18 mouse cellular contexts compared by ENCODE assay signal in the genomic region with DNA sequence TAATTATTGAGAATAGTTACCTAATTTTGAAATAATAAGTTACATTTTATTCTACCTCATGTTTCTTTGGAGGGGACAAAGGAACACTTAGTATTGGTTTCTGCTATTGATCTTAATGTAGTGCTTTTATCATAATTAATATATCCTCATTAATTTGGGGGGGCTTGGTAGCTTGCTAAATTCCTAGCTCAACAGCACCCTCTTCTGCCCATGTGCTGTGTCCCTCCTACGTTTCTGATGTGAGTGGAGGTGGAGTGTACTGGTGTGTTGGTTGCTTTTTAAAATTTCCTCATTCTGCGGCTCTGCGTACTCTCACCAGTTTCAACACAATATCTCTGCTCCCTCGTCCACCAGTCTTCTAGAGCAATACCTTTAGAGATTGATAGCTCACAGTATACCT.
DNase-seq lines count a peak whose midpoint lies in the region; ATAC-seq and TF ChIP-seq lines count a peak whose summit lies in the region.
"Had no signal": no experiment of that assay in that cellular context is flagged by ENCODE, and none has a peak within 500 bp of the region (broad histone marks: within the 10 kb centered on the region; RNA-seq: fewer than 3 reads in every experiment).

No protein-coding gene starts in this region.

- H3K9ac ChIP-seq in forebrain, postnatal 0 days, result no peak overlapping the region
- no peak overlapping the region for H3K9ac ChIP-seq in forebrain, embryonic 11.5 days (ENCODE audit: low read length)
- H3K9ac ChIP-seq in lung, postnatal 0 days (replicated peaks; ENCODE audit: low read depth), result no peak overlapping the region
- H3K9ac ChIP-seq: forebrain, embryonic 12.5 days; lung, embryonic 15.5 days had no signal

- no peaks in the 10 kb centered on the region for H3K4me1 ChIP-seq in forebrain, postnatal 0 days (ENCODE audit: insufficient read depth)
- no peaks in the 10 kb centered on the region for H3K4me1 ChIP-seq in forebrain, embryonic 11.5 days (replicated peaks; ENCODE audit: control insufficient read depth, insufficient read depth, low read length)
- H3K4me1 ChIP-seq in lung, postnatal 0 days (ENCODE audit: insufficient read depth, low read depth, low read length), result no peaks in the 10 kb centered on the region
- H3K4me1 ChIP-seq: forebrain, embryonic 12.5 days; heart, embryonic 10.5 days; lung, embryonic 15.5 days had no signal

- WGBS in forebrain, postnatal 0 days, result 79% methylated on average over 4 of the region's 4 CpGs
- 79% methylated on average over 4 of the region's 4 CpGs for WGBS in forebrain, embryonic 11.5 days
- 57% methylated on average over 4 of the region's 4 CpGs for WGBS in lung, postnatal 0 days

- H3K4me3 ChIP-seq in forebrain, postnatal 0 days (ENCODE audit: low read depth, low read length), result no peak overlapping the region
- no peak overlapping the region for H3K4me3 ChIP-seq in forebrain, embryonic 11.5 days (ENCODE audit: low read depth, low read length)
- H3K4me3 ChIP-seq in lung, postnatal 0 days (ENCODE audit: low read depth, low read length), result no peak overlapping the region
- H3K4me3 ChIP-seq: forebrain, embryonic 12.5 days; heart, embryonic 10.5 days; lung, embryonic 15.5 days had no signal

- no peak overlapping the region for H3K4me2 ChIP-seq in forebrain, postnatal 0 days (ENCODE audit: low read depth)
- H3K4me2 ChIP-seq in forebrain, embryonic 11.5 days (ENCODE audit: low read depth, low read length, severe bottlenecking), result no peak overlapping the region
- H3K4me2 ChIP-seq in lung, postnatal 0 days (replicated peaks; ENCODE audit: low read depth, low read length), result no peak overlapping the region
- H3K4me2 ChIP-seq: forebrain, embryonic 12.5 days; lung, embryonic 15.5 days; midbrain, embryonic 11.5 days had no signal

- H3K27me3 ChIP-seq in forebrain, postnatal 0 days (ENCODE audit: insufficient read depth, low read length), result no peaks in the 10 kb centered on the region
- H3K27me3 ChIP-seq in forebrain, embryonic 11.5 days (ENCODE audit: control insufficient read depth, insufficient read depth, low read length), result no peaks in the 10 kb centered on the region
- no peaks in the 10 kb centered on the region for H3K27me3 ChIP-seq in lung, postnatal 0 days (replicated peaks; ENCODE audit: insufficient read depth, low read length)
- H3K27me3 ChIP-seq: forebrain, embryonic 12.5 days; lung, embryonic 15.5 days had no signal

- no peak for DNase-seq in forebrain, postnatal 0 days
- DNase-seq in forebrain, embryonic 11.5 days (ENCODE audit: low spot score), result no peak
- DNase-seq in layer of hippocampus, adult 11-12 months (ENCODE audit: low spot score), result peak; percentile 19
- DNase-seq in layer of hippocampus, adult 9-11 months, result no peak
- peak; percentile 12 for DNase-seq in A20 (ENCODE audit: low read depth, low spot score)
- DNase-seq in lung, postnatal 0 days (ENCODE audit: low spot score), result peak; percentile 21
- DNase-seq: adrenal gland, postnatal 36 days; cerebellum, adult 9-10 months; embryo, embryonic 11 days; gastrocnemius, postnatal 25 days; heart, postnatal 10 days; thymus, postnatal 36 days had no signal

- TF ChIP-seq CTCF in forebrain, postnatal 0 days (IDR thresholded peaks at IDR 0.05; ENCODE audit: low read depth), result peak; percentile 22; the same call in 1 of the 2 replicates
- peak; percentile 61 for TF ChIP-seq CTCF in lung, postnatal 0 days (IDR thresholded peaks at IDR 0.05)

- ATAC-seq in forebrain, postnatal 0 days, result no peak
- ATAC-seq in forebrain, embryonic 11.5 days (replicated peaks; ENCODE audit: low FRiP score), result no peak
- no peak for ATAC-seq in lung, postnatal 0 days
- no peak for ATAC-seq in megakaryocyte progenitor cell, adult 5-6 weeks (replicated peaks; ENCODE audit: poor library complexity)
- ATAC-seq: hindbrain, embryonic 16.5 days had no signal

- TF ChIP-seq EP300 in lung, postnatal 0 days (IDR thresholded peaks at IDR 0.05), result no peak

- no peaks in the 10 kb centered on the region for H3K36me3 ChIP-seq in forebrain, postnatal 0 days (ENCODE audit: insufficient read depth)
- no peaks in the 10 kb centered on the region for H3K36me3 ChIP-seq in forebrain, embryonic 11.5 days (ENCODE audit: control insufficient read depth, insufficient read depth, low read length)
- H3K36me3 ChIP-seq in lung, postnatal 0 days (ENCODE audit: insufficient read depth, low read length), result no peaks in the 10 kb centered on the region
- H3K36me3 ChIP-seq: forebrain, embryonic 12.5 days; heart, embryonic 10.5 days; lung, embryonic 15.5 days had no signal

- H3K27ac ChIP-seq in forebrain, postnatal 0 days (ENCODE audit: low read depth, low read length), result no peak overlapping the region
- no peak overlapping the region for H3K27ac ChIP-seq in forebrain, embryonic 11.5 days (ENCODE audit: low read depth, low read length)
- H3K27ac ChIP-seq in lung, postnatal 0 days (ENCODE audit: low read length), result no peak overlapping the region
- H3K27ac ChIP-seq: forebrain, embryonic 12.5 days; heart, embryonic 10.5 days; lung, embryonic 15.5 days had no signal

- H3K9me3 ChIP-seq in forebrain, postnatal 0 days (ENCODE audit: low read length), result no peaks in the 10 kb centered on the region
- no peaks in the 10 kb centered on the region for H3K9me3 ChIP-seq in forebrain, embryonic 11.5 days (ENCODE audit: control insufficient read depth, low read length)
- no peaks in the 10 kb centered on the region for H3K9me3 ChIP-seq in lung, postnatal 0 days (ENCODE audit: low read length)
- H3K9me3 ChIP-seq: forebrain, embryonic 12.5 days; lung, embryonic 15.5 days had no signal

Comparison
In these comparisons a context has a peak if more than half of its experiments do, and no peak if none do; other contexts are left out.
1. DNase-seq: peak in layer of hippocampus, adult 11-12 months (single experiment), A20 (single experiment) and lung, postnatal 0 days (single experiment); none in forebrain, postnatal 0 days (single experiment), forebrain, embryonic 11.5 days (single experiment) and layer of hippocampus, adult 9-11 months (single experiment).